Mouse (Mus musculus): ENCODE results near the gene Map3k11. TPM values are rescaled to one million over a fixed set of nuclear protein-coding genes. Genes with fewer than 3 reads are reported as not detected.
A peak's percentile ranks its signal among the peaks of the same experiment; 100 is the strongest.

The Map3k11 gene
- 10 to 100 TPM; 26.0 to 29.5 TPM for total RNA-seq (2021)

GRCm38 (mm10) chr19:5688200-5689087 is at the start of gene Map3k11, which contains the start of gene Pcnx3:
Gene Map3k11, plus strand, starts transcription at chr19:5688742.
Gene Pcnx3, minus strand, starts transcription at chr19:5688908.
- DNase-seq = peak; percentile 95 to 96
- intact Hi-C loops (cut with DNase I) = loop anchor here (1.0 to 2.0 kb wide), 2 partner anchors 39 to 52 kb away; partner anchors contain the start of gene Rela

GRCm38 (mm10) chr19:5640339-5640738 is 48.2 kb upstream of the Map3k11 start:
- intact Hi-C loops (cut with DNase I) = loop anchor here (2.0 kb wide), 1 partner anchor 20 kb away; no protein-coding TSS in a partner anchor
- DNase-seq = no peak

GRCm38 (mm10) chr19:5641021-5641420 is 47.5 kb upstream of the Map3k11 start:
- intact Hi-C loops (cut with DNase I) = loop anchor here (2.0 kb wide), 1 partner anchor 20 kb away; no protein-coding TSS in a partner anchor
- no peak for DNase-seq

GRCm38 (mm10) chr19:5641641-5642040 is 46.9 kb upstream of the Map3k11 start:
- no peak for DNase-seq
- intact Hi-C loops (cut with DNase I) = loop anchor here (2.0 kb wide), 1 partner anchor 19 kb away; no protein-coding TSS in a partner anchor

- intact Hi-C loops (cut with DNase I) = no loop called here
These were observed 43.3 kb upstream of the Map3k11 start for GRCm38 (mm10) chr19:5645280-5645679.

GRCm38 (mm10) chr19:5646731-5647330 is 41.7 kb upstream of the Map3k11 start:
- intact Hi-C loops (cut with DNase I) = no loop called here
- no peak for DNase-seq

More at GRCm38 (mm10) chr19:5645280-5645679, 43.3 kb upstream of the Map3k11 start:
- DNase-seq = no peak

- no peak for DNase-seq
- intact Hi-C loops (cut with DNase I) = no loop called here
These were observed 40.8 kb upstream of the Map3k11 start for GRCm38 (mm10) chr19:5647791-5648190.

GRCm38 (mm10) chr19:5648401-5649297 is 39.9 kb upstream of the Map3k11 start:
- peak; percentile 81 to 87 for DNase-seq
- intact Hi-C loops (cut with DNase I) = no loop called here

GRCm38 (mm10) chr19:5649298-5649741 is 39.2 kb upstream of the Map3k11 start:
- intact Hi-C loops (cut with DNase I) = no loop called here
- DNase-seq = peak; percentile 52 to 61

GRCm38 (mm10) chr19:5651502-5652274 is 36.9 kb upstream of the Map3k11 start:
- intact Hi-C loops (cut with DNase I) = no loop called here
- no peak for DNase-seq

GRCm38 (mm10) chr19:5652570-5652969 is 36.0 kb upstream of the Map3k11 start:
- intact Hi-C loops (cut with DNase I) = no loop called here
- DNase-seq = peak in 1 of 2 experiments; percentile 1

- intact Hi-C loops (cut with DNase I) = no loop called here
These were observed 34.4 kb upstream of the Map3k11 start for GRCm38 (mm10) chr19:5653969-5654719.

GRCm38 (mm10) chr19:5654720-5655298 is 33.7 kb upstream of the Map3k11 start:
- intact Hi-C loops (cut with DNase I) = no loop called here
- no peak for DNase-seq

More at GRCm38 (mm10) chr19:5653969-5654719, 34.4 kb upstream of the Map3k11 start:
- DNase-seq = peak in 1 of 2 experiments; percentile 1

- intact Hi-C loops (cut with DNase I) = loop anchor here (2.0 kb wide), 2 partner anchors 20 to 50 kb away; partner anchors contain the start of gene Kat5
- DNase-seq = peak; percentile 54 to 69
These were observed 27.4 kb upstream of the Map3k11 start for GRCm38 (mm10) chr19:5660942-5661751.

- DNase-seq = no peak
- intact Hi-C loops (cut with DNase I) = no loop called here
These were observed 26.2 kb upstream of the Map3k11 start for GRCm38 (mm10) chr19:5662310-5662709.

GRCm38 (mm10) chr19:5662981-5663913 is 25.3 kb upstream of the Map3k11 start, which contains the start of gene Sipa1:
Gene Sipa1, minus strand, starts transcription at chr19:5663707.
- intact Hi-C loops (cut with DNase I) = no loop called here

More at GRCm38 (mm10) chr19:5662981-5663913, 25.3 kb upstream of the Map3k11 start, which contains the start of gene Sipa1:
- peak; percentile 95 to 97 for DNase-seq
